8 mouse cellular contexts compared by ENCODE assay signal in the genomic region with DNA sequence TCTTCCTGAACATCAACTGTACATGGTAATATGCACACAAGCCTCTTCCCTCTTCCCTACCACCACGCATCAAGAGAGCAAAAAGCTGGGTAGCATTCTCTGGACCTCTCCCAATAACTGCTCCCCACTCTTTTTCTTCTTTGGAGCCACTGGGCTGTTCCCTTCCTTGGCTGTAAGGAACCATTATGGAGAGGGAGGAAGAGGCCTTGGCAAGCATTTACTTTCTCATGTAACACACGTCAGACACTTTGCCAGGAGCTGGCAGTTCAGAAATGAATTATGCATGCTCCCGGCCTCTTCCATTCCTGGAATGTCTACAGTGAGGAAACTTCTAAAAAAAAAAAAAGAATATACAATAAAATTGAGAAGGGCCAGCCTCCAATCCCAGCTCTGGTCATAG. TPM values are rescaled to one million over a fixed set of nuclear protein-coding genes. Genes with fewer than 3 reads are reported as not detected.
DNase-seq lines count a peak whose midpoint lies in the region; ATAC-seq and TF ChIP-seq lines count a peak whose summit lies in the region.

No protein-coding gene starts in this region.

- ATAC-seq in liver, embryonic 12.5 days, result no peak
- ATAC-seq in intestine, postnatal 0 days, result no peak
- ATAC-seq in limb, embryonic 15.5 days (ENCODE audit: insufficient number of reproducible peaks, low FRiP score, low TSS enrichment, low read depth), result 0 out of 2 replicates have a peak, but pooled peaks have one; percentile 74
- ATAC-seq in megakaryocyte-erythroid progenitor cell, adult 5-6 weeks (replicated peaks; ENCODE audit: low FRiP score, low TSS enrichment, poor library complexity, severe bottlenecking), result no peak
- no peak for ATAC-seq in CD4-positive, CD25-positive, alpha-beta regulatory T cell, adult 4 months

- H3K9ac ChIP-seq in liver, embryonic 12.5 days, result no peak overlapping the region
- H3K9ac ChIP-seq in intestine, postnatal 0 days (ENCODE audit: low read depth, low read length), result no peak overlapping the region
- H3K9ac ChIP-seq in limb, embryonic 15.5 days, result no peak overlapping the region

- peaks cover 57% of the 10 kb centered on the region for H3K4me1 ChIP-seq in liver, embryonic 12.5 days
- peaks cover 5% of the 10 kb centered on the region for H3K4me1 ChIP-seq in embryonic fibroblast, embryonic 13.5 days (ENCODE audit: control insufficient read depth, insufficient read depth, low read length)
- H3K4me1 ChIP-seq in intestine, postnatal 0 days (replicated peaks; ENCODE audit: control insufficient read depth, insufficient read depth, low read length), result peaks cover 4% of the 10 kb centered on the region; the same call in 1 of the 2 replicates
- H3K4me1 ChIP-seq in limb, embryonic 15.5 days, result peaks cover 27% of the 10 kb centered on the region
- H3K4me1 ChIP-seq in small intestine, adult 2 months (ENCODE audit: control insufficient read depth, insufficient read depth, insufficient read length, low read length), result peaks cover 23% of the 10 kb centered on the region

- H3K9me3 ChIP-seq in liver, embryonic 12.5 days (replicated peaks), result no peaks in the 10 kb centered on the region
- no peaks in the 10 kb centered on the region for H3K9me3 ChIP-seq in intestine, postnatal 0 days (ENCODE audit: control insufficient read depth)
- no peaks in the 10 kb centered on the region for H3K9me3 ChIP-seq in limb, embryonic 15.5 days

- WGBS in liver, embryonic 12.5 days (ENCODE audit: insufficient replicate concordance), result 76% methylated on average over 3 of the region's 3 CpGs
- WGBS in intestine, postnatal 0 days, result 40% methylated on average over 3 of the region's 3 CpGs
- 23% methylated on average over 3 of the region's 3 CpGs for WGBS in limb, embryonic 15.5 days
- 37% methylated on average over 3 of the region's 3 CpGs for whole genome bisulfite sequencing in small intestine, adult 2 months

- no peak overlapping the region for H3K4me2 ChIP-seq in liver, embryonic 12.5 days
- no peak overlapping the region for H3K4me2 ChIP-seq in intestine, postnatal 0 days (replicated peaks; ENCODE audit: low read depth)
- no peak overlapping the region for H3K4me2 ChIP-seq in limb, embryonic 15.5 days

- peaks cover 25% of the 10 kb centered on the region for H3K36me3 ChIP-seq in liver, embryonic 12.5 days
- H3K36me3 ChIP-seq in intestine, postnatal 0 days (ENCODE audit: control insufficient read depth, insufficient read depth), result peaks cover 26% of the 10 kb centered on the region
- peaks cover 25% of the 10 kb centered on the region for H3K36me3 ChIP-seq in limb, embryonic 15.5 days
- peaks cover 13% of the 10 kb centered on the region for H3K36me3 ChIP-seq in small intestine, adult 2 months (ENCODE audit: control insufficient read depth, insufficient read depth, low read length)

- H3K4me3 ChIP-seq in liver, embryonic 12.5 days, result no peak overlapping the region
- no peak overlapping the region for H3K4me3 ChIP-seq in embryonic fibroblast, embryonic 13.5 days (ENCODE audit: insufficient read depth, low read length)
- H3K4me3 ChIP-seq in intestine, postnatal 0 days (ENCODE audit: low read depth, low read length), result no peak overlapping the region
- no peak overlapping the region for H3K4me3 ChIP-seq in limb, embryonic 15.5 days
- H3K4me3 ChIP-seq in small intestine, adult 2 months (ENCODE audit: low read depth, low read length), result no peak overlapping the region

- no peaks in the 10 kb centered on the region for H3K27me3 ChIP-seq in liver, embryonic 12.5 days (replicated peaks)
- H3K27me3 ChIP-seq in intestine, postnatal 0 days (replicated peaks; ENCODE audit: control insufficient read depth, insufficient read depth, low read length), result no peaks in the 10 kb centered on the region
- peaks cover 4% of the 10 kb centered on the region; the same call in 1 of the 2 replicates for H3K27me3 ChIP-seq in limb, embryonic 15.5 days
- no peaks in the 10 kb centered on the region for H3K27me3 ChIP-seq in small intestine, adult 2 months (ENCODE audit: control insufficient read depth, insufficient read depth, low read length)

- DNase-seq in liver, result no peak

- peak overlapping the region; percentile 85; the same call in 1 of the 2 replicates for H3K27ac ChIP-seq in liver, embryonic 12.5 days
- peak overlapping the region; percentile 63 for H3K27ac ChIP-seq in embryonic fibroblast, embryonic 13.5 days (ENCODE audit: insufficient read depth, low read length)
- H3K27ac ChIP-seq in intestine, postnatal 0 days (ENCODE audit: low read depth, low read length), result peak overlapping the region; percentile 8; the same call in 1 of the 2 replicates
- H3K27ac ChIP-seq in limb, embryonic 15.5 days, result peak overlapping the region; percentile 78
- 0 out of 2 replicates have a peak overlapping the region, but pooled peaks have one; percentile 1 for H3K27ac ChIP-seq in small intestine, adult 2 months (ENCODE audit: insufficient read depth, low read depth, low read length)

- no peak for TF ChIP-seq CTCF in embryonic fibroblast, embryonic 13.5 days (IDR thresholded peaks at IDR 0.05; ENCODE audit: borderline replicate concordance, insufficient read depth, low read length)
- TF ChIP-seq CTCF in intestine, postnatal 0 days (IDR thresholded peaks at IDR 0.05; ENCODE audit: low read depth), result no peak
- no peak for TF ChIP-seq CTCF in small intestine, adult 2 months (IDR thresholded peaks at IDR 0.05; ENCODE audit: extremely low read depth, insufficient read length, insufficient replicate concordance, low read depth, low read length)

- no peak for TF ChIP-seq POLR2A in embryonic fibroblast, embryonic 13.5 days (IDR thresholded peaks at IDR 0.05; ENCODE audit: low read depth, low read length)
- no peak for TF ChIP-seq POLR2A in small intestine, adult 2 months (IDR thresholded peaks at IDR 0.05; ENCODE audit: low read depth, low read length)

RNA-seq across cellular contexts. Expression of gene Slc35b4, which starts 22.7 kb away (rescaled TPM):
- polyA plus RNA-seq in liver, embryonic 12.5 days (2016; fragmentation: Nextera tagmentation; extraction: Ambion mirVana), result 26.6 and 27.4 TPM in 2 replicates
- polyA plus RNA-seq in embryonic fibroblast, embryonic 13.5 days (2011; ENCODE audit: insufficient read length, low read depth, missing spikeins), result 51.3 and 55.4 TPM in 2 replicates
- 17.2 and 19.1 TPM in 2 replicates for polyA plus RNA-seq in intestine, postnatal 0 days (2015; fragmentation: Nextera tagmentation; extraction: Ambion mirVana)
- polyA plus RNA-seq in limb, embryonic 15.5 days (2015; fragmentation: Nextera tagmentation; extraction: Ambion mirVana), result 47.6 and 47.8 TPM in 2 replicates
- polyA plus RNA-seq in small intestine, adult 2 months (2012; rRNA removed), result 2.4 and 4.3 TPM in 2 replicates
- total RNA-seq in megakaryocyte-erythroid progenitor cell, adult 5-6 weeks (2014; fragmentation: Nextera tagmentation), result 11.5 and 15.7 TPM in 2 replicates
- 10.3 and 17.4 TPM in 2 replicates for total RNA-seq in megakaryocyte-erythroid progenitor cell, adult 5-6 weeks (2017)
- 10 to 100 TPM; 29.9 to 45.3 TPM for polyA plus RNA-seq in CD4-positive, CD25-positive, alpha-beta regulatory T cell, adult 4 months (2017; shearing (Covaris generic))

Comparison
In these comparisons a context has a peak if more than half of its experiments do, and no peak if none do; other contexts are left out.
1. H3K27ac ChIP-seq: peak in every context shown above with its lines; median percentile 85 in liver, embryonic 12.5 days; 78 in limb, embryonic 15.5 days; 63 in embryonic fibroblast, embryonic 13.5 days; 8 in intestine, postnatal 0 days; 1 in small intestine, adult 2 months.